Mouse (Mus musculus) G1E (cell line): ENCODE results near the gene Pex3. TPM values are rescaled to one million over a fixed set of nuclear protein-coding genes. Genes with fewer than 3 reads are reported as not detected.

Source experiments
- ATAC-seq: 2 replicates; pipeline ENCODE4 v1.8.0; 2016; ENCODE audit warnings: mild to moderate bottlenecking; ENCODE audit not compliant: insufficient number of reproducible peaks, poor library complexity, low FRiP score, severe bottlenecking; ENCODE audit errors: extremely low read depth
- DNase-seq: peaks from one replicate; pipeline ENCODE4 v3.0.0; 2012; ENCODE audit warnings: low spot score
- H3K27me3 ChIP-seq: 2 replicates; pipeline ENCODE4 v1.6.1; 2012; ENCODE audit warnings: mild to moderate bottlenecking, low read length, inconsistent platforms; ENCODE audit not compliant: insufficient read depth
- H3K36me3 ChIP-seq: replicated peaks from 2 replicates; pipeline ENCODE3; 2012; ENCODE audit warnings: mild to moderate bottlenecking, inconsistent platforms
- H3K4me1 ChIP-seq: 2 replicates; pipeline ENCODE4 v1.6.1; 2012; ENCODE audit warnings: low read depth, low read length, inconsistent platforms, mixed read lengths; ENCODE audit not compliant: insufficient read depth
- H3K4me3 ChIP-seq: 2 replicates; pipeline ENCODE4 v1.5.1; 2012; ENCODE audit warnings: low read depth, mild to moderate bottlenecking, inconsistent platforms, low read length, moderate library complexity, mixed read lengths
- H3K9me3 ChIP-seq: replicated peaks from 2 replicates; pipeline ENCODE4 v1.6.1; 2012; ENCODE audit warnings: inconsistent platforms
- CTCF ChIP-seq: IDR thresholded peaks from 2 replicates; pipeline ENCODE4 v1.5.1; 2012; ENCODE audit warnings: low read depth, low read length, inconsistent platforms, mixed read lengths
- GATA1 ChIP-seq: IDR thresholded peaks from 2 replicates; pipeline ENCODE4 v1.6.1; 2012; ENCODE audit warnings: borderline replicate concordance, low read length, inconsistent platforms, mixed read lengths
- GATA2 ChIP-seq: IDR thresholded peaks from 2 replicates; pipeline ENCODE4 v1.6.1; 2012; ENCODE audit warnings: low read depth, low read length, inconsistent platforms, borderline replicate concordance
- POLR2AphosphoS5 ChIP-seq: IDR thresholded peaks from 2 replicates; pipeline ENCODE4 v1.6.1; 2012; ENCODE audit warnings: low read depth, low read length, inconsistent platforms; ENCODE audit not compliant: insufficient replicate concordance
- TAL1 ChIP-seq: conservative IDR thresholded peaks from 2 replicates; pipeline ENCODE4 v1.6.1; 2012; ENCODE audit warnings: low read depth, low read length, inconsistent platforms, mixed read lengths
- polyA plus RNA-seq: library from polyadenylated mRNA; stranded (reverse); fragments of >175 nt; gene quantifications from 2 replicates; pipeline ENCODE4 v1.2.3, GENCODE M21; 2012
- total RNA-seq, 2 experiments: library from RNA; stranded (forward) in 1 of 2; stranded (reverse) in 1 of 2; fragments of 200-1000 nt in 1 of 2; fragments of >200 nt in 1 of 2; fragmentation: Nextera tagmentation in 1 of 2; gene quantifications; 2 replicates each; pipeline ENCODE4 v1.2.3; 2014 to 2017

Gene Pex3
- total and polyA plus RNA-seq, 3 experiments, result 8.1 to 25.1 (median 17.3) TPM

DNA sequence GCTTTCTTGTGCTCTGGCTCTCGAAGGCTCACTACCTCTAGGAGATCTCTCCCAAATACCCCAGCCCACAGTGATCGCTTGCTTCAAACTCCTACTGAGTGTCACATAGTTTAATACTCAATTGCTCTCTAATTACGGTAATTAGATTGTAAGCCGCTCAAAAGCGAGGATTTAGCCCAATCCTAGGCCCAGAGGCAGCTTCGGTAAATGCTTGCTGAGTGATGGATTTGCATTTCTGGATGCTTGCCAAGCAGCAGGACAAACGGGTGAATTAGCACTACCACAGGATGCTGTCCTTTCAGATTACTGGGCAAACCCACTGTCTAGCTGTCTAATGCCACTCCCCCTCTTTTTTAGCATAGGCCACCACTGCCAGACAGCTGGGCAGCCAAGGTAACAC is 16.9 kb upstream of the Pex3 start:
- TF ChIP-seq TAL1, result no peak
- no peak for ATAC-seq
- no peak overlapping the region for H3K4me3 ChIP-seq

DNA sequence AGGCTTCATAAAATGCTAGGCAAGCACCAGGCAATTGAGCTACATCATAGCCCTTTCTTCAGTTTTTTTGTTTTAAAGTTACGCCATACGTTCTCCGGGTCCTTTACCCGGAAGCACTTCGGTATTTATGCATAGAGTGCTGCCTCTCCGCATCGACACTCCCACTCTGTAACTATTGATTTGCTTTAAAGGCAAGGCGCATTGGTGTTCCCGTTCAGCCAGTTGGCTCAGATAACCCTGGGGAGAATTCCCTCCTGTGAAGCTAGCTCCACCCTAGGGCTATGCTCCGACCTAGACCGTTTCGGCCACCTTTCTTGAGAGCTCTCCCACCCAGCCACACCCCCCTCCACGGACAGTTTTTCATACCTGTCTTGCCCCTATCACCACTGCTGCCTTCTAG is 13.5 kb upstream of the Pex3 start:
- DNase-seq (no peak), ATAC-seq (no peak)
- H3K27me3 ChIP-seq, result peaks cover 2% of the 10 kb centered on the region; the same call in 1 of the 2 replicates
- no peak overlapping the region for H3K4me3 ChIP-seq
- H3K4me1 ChIP-seq, result no peaks in the 10 kb centered on the region
- TF ChIP-seq CTCF, result no peak
- TF ChIP-seq POLR2AphosphoS5, result no peak
- TF ChIP-seq TAL1, result no peak
- no peak for TF ChIP-seq GATA1
- TF ChIP-seq GATA2, result no peak
- H3K9me3 ChIP-seq, result no peaks in the 10 kb centered on the region
- peaks cover 20% of the 10 kb centered on the region for H3K36me3 ChIP-seq

More for the DNA sequence above, 16.9 kb upstream of the Pex3 start:
- Histone ChIP-seq H3K4me1 (no peaks in the 10 kb centered on the region), H3K9me3 (no peaks in the 10 kb centered on the region), H3K27me3 (peaks cover 2% of the 10 kb centered on the region; the same call in 1 of the 2 replicates), H3K36me3 (no peaks in the 10 kb centered on the region)
- no peak for DNase-seq

DNA sequence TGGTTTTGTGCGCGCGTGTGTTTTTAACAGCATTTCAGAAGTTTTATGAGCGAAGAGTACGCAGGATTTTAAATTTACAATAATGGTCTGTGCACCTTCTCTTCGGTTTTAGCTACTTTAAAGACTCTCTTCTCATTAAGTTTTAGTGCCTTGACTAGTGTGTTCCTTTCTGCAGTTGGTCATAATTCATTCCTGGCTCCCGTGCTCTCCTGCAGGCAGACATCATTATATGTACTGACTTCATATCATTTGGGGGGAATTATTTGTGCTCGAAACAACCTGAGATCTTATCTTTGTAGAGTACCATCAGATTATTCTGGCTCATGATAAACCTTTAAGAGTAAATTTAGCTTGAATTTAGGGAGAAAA is 12.1 kb upstream of the Pex3 start:
- DNase-seq (no peak), ATAC-seq (no peak)
- Histone ChIP-seq H3K9me3 (no peaks in the 10 kb centered on the region), H3K4me1 (no peaks in the 10 kb centered on the region), H3K4me3 (no peak overlapping the region), H3K27me3 (peaks cover 2% of the 10 kb centered on the region; the same call in 1 of the 2 replicates), H3K36me3 (peaks cover 33% of the 10 kb centered on the region)
- TF ChIP-seq CTCF, result no peak
- TF ChIP-seq GATA1, result no peak
- no peak for TF ChIP-seq GATA2
- no peak for TF ChIP-seq POLR2AphosphoS5
- TF ChIP-seq TAL1, result no peak

DNA sequence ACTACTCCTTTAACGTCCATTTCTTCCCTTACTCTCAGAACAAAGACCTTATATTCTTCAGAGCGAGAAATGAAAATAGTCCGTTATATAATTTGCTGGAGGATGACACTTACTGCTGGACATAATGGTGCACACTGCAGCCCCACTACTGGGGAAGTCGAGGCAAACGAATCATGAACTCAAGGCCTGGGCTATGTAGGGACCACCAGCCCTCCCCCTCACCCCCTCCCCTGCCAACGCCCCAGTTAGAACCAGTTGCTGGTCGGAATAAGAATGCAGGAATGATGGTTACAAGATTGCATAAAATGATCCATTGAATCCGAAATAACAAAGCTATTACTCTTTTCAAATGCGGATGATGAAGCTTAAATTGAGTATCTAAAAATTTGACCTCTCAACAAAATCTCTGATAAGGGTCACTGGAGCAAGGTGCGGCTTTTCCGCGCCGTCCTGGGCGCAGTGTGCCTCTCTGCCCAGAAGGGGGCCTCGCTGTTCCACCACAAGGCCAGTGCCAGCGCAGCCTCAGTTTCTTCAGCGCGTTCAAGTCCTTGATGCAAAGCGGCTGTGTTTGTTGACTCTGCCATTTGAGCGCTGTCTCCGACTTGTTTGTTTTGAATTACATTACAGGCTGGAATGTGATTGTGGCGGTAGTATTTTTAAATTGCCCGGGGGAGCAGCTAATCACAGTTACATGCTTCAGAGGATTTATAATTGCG is 11.6 kb upstream of the Pex3 start:
- Histone ChIP-seq H3K27me3 (peaks cover 2% of the 10 kb centered on the region; the same call in 1 of the 2 replicates), H3K36me3 (peaks cover 37% of the 10 kb centered on the region), H3K9me3 (no peaks in the 10 kb centered on the region), H3K4me1 (no peaks in the 10 kb centered on the region), H3K4me3 (no peak overlapping the region)
- DNase-seq (no peak), ATAC-seq (no peak)
- TF ChIP-seq GATA1 (no peak), POLR2AphosphoS5 (no peak), CTCF (0 out of 2 replicates have a peak, but pooled peaks have one; percentile 13), GATA2 (no peak), TAL1 (no peak)

DNA sequence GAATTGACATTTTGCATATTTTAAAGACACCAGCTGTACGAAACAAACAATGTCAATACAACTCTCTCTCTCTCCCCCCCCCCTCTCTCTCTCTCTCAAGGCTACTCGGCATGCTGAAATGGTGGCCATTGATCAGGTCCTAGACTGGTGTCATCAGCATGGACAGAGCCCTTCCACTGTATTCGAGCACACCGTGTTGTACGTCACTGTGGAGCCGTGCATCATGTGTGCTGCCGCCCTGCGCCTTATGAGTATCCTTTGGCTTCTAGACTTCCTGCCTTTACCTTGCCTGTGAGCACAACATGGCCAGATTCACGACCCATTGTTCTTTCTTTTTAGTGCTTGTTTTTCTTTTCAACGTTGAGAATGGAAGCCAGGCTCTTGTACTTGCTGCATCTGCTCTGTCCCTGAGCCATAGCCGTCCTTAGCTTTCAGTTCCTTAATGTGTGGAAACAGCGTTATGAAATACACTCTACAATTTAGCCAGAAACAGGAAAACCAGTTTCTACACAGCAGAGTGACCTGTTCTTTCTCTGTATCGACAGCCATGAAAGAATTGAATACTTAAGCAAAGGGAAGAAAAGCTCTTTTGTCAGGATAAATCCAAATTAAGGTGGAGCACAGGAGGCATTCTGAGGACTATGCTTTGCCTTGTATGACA is 7.2 kb upstream of the Pex3 start:
- TF ChIP-seq TAL1 (no peak), POLR2AphosphoS5 (no peak), CTCF (no peak), GATA2 (no peak), GATA1 (no peak)
- Histone ChIP-seq H3K4me1 (no peaks in the 10 kb centered on the region; the same call in 1 of the 2 replicates), H3K27me3 (no peaks in the 10 kb centered on the region; the same call in 1 of the 2 replicates), H3K36me3 (peaks cover 66% of the 10 kb centered on the region), H3K9me3 (no peaks in the 10 kb centered on the region), H3K4me3 (no peak overlapping the region)
- no peak for ATAC-seq
- DNase-seq, result no peak

DNA sequence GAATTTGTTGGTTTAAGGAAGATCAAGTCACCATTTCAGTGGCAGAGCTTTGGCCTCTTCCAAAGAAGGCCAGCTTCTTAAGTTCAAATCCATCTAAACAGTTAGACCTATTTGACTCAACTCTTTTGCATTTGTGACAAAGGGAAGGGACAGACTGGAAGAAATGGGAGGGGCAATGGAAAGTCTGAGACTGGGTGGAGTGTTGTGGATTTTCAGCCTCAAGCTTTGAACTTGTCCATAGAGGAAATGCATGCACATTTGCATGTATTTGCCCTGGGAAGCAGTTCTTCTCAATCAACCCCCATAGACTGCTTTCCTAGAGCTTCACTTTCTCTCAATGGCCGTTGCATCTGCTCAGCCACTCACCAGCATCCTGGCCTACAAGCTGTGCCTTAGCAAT is 1.4 kb upstream of the Pex3 start:
- ATAC-seq (no peak), DNase-seq (no peak)
- Histone ChIP-seq H3K27me3 (no peaks in the 10 kb centered on the region), H3K4me3 (no peak overlapping the region; the same call in 1 of the 2 replicates), H3K36me3 (peaks cover 42% of the 10 kb centered on the region), H3K9me3 (no peaks in the 10 kb centered on the region), H3K4me1 (peaks cover 12% of the 10 kb centered on the region)
- TF ChIP-seq GATA2, result no peak
- TF ChIP-seq GATA1, result no peak
- no peak for TF ChIP-seq CTCF
- TF ChIP-seq POLR2AphosphoS5, result no peak
- no peak for TF ChIP-seq TAL1
